Mouse (Mus musculus) G1E (cell line): ENCODE data around the gene Dph7. TPM values are rescaled to one million over a fixed set of nuclear protein-coding genes. Genes with fewer than 3 reads are reported as not detected.
"Not testable (repeated sequence)": the region's sequence is repeated elsewhere in the genome, so short reads cannot be mapped to it uniquely, and the experiment has no call there.

ENCODE experiments used
- ATAC-seq: 2 replicates; pipeline ENCODE4 v1.8.0; 2016; ENCODE audit warnings: mild to moderate bottlenecking; ENCODE audit not compliant: insufficient number of reproducible peaks, poor library complexity, low FRiP score, severe bottlenecking; ENCODE audit errors: extremely low read depth
- DNase-seq: peaks from one replicate; pipeline ENCODE4 v3.0.0; 2012; ENCODE audit warnings: low spot score
- H3K27me3 ChIP-seq: 2 replicates; pipeline ENCODE4 v1.6.1; 2012; ENCODE audit warnings: mild to moderate bottlenecking, low read length, inconsistent platforms; ENCODE audit not compliant: insufficient read depth
- H3K36me3 ChIP-seq: replicated peaks from 2 replicates; pipeline ENCODE3; 2012; ENCODE audit warnings: mild to moderate bottlenecking, inconsistent platforms
- H3K4me1 ChIP-seq: 2 replicates; pipeline ENCODE4 v1.6.1; 2012; ENCODE audit warnings: low read depth, low read length, inconsistent platforms, mixed read lengths; ENCODE audit not compliant: insufficient read depth
- H3K4me3 ChIP-seq: 2 replicates; pipeline ENCODE4 v1.5.1; 2012; ENCODE audit warnings: low read depth, mild to moderate bottlenecking, inconsistent platforms, low read length, moderate library complexity, mixed read lengths
- H3K9me3 ChIP-seq: replicated peaks from 2 replicates; pipeline ENCODE4 v1.6.1; 2012; ENCODE audit warnings: inconsistent platforms
- CTCF ChIP-seq: IDR thresholded peaks from 2 replicates; pipeline ENCODE4 v1.5.1; 2012; ENCODE audit warnings: low read depth, low read length, inconsistent platforms, mixed read lengths
- GATA1 ChIP-seq: IDR thresholded peaks from 2 replicates; pipeline ENCODE4 v1.6.1; 2012; ENCODE audit warnings: borderline replicate concordance, low read length, inconsistent platforms, mixed read lengths
- GATA2 ChIP-seq: IDR thresholded peaks from 2 replicates; pipeline ENCODE4 v1.6.1; 2012; ENCODE audit warnings: low read depth, low read length, inconsistent platforms, borderline replicate concordance
- POLR2AphosphoS5 ChIP-seq: IDR thresholded peaks from 2 replicates; pipeline ENCODE4 v1.6.1; 2012; ENCODE audit warnings: low read depth, low read length, inconsistent platforms; ENCODE audit not compliant: insufficient replicate concordance
- TAL1 ChIP-seq: conservative IDR thresholded peaks from 2 replicates; pipeline ENCODE4 v1.6.1; 2012; ENCODE audit warnings: low read depth, low read length, inconsistent platforms, mixed read lengths
- polyA plus RNA-seq: library from polyadenylated mRNA; stranded (reverse); fragments of >175 nt; gene quantifications from 2 replicates; pipeline ENCODE4 v1.2.3, GENCODE M21; 2012
- total RNA-seq, 2 experiments: library from RNA; stranded (forward) in 1 of 2; stranded (reverse) in 1 of 2; fragments of 200-1000 nt in 1 of 2; fragments of >200 nt in 1 of 2; fragmentation: Nextera tagmentation in 1 of 2; gene quantifications; 2 replicates each; pipeline ENCODE4 v1.2.3; 2014 to 2017

The Dph7 gene
- total and polyA plus RNA-seq, 3 experiments: 19.8 to 25.1 (median 22.0) TPM

GRCm38 (mm10) chr2:24952537-24953055, 9.6 kb upstream of the Dph7 start:
- H3K4me3 ChIP-seq: no peak overlapping the region
- no peaks in the 10 kb centered on the region for H3K9me3 ChIP-seq
- TF ChIP-seq POLR2AphosphoS5: no peak
- no peak for TF ChIP-seq GATA2
- TF ChIP-seq GATA1: no peak
- TF ChIP-seq TAL1: no peak
- no peak for TF ChIP-seq CTCF
- no peaks in the 10 kb centered on the region for H3K27me3 ChIP-seq
- H3K4me1 ChIP-seq: peaks cover 67% of the 10 kb centered on the region
- no peak for ATAC-seq
- H3K36me3 ChIP-seq: peaks cover 61% of the 10 kb centered on the region
- no peak for DNase-seq

DNA sequence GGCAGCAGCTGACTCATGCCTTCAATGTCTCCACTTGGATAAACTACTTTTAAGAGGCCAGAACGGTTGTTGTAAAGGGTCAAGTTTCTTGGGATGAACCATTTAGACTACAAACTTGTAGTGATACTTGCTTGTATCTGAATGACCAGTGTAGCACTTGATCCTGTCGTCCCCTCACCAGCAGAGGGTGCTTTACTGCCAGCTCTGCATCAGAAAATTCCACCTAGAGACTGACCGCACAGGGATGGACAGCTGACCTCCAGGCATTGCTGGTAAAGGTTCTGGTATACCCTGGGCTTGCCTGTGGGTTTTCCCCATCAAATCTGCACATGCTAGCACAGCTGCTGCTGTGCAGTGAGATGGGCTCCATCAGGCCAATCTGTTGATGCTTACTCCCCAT, 1.3 kb upstream of the Dph7 start:
- Histone ChIP-seq H3K4me3 (no peak overlapping the region), H3K9me3 (no peaks in the 10 kb centered on the region), H3K36me3 (peaks cover 86% of the 10 kb centered on the region), H3K27me3 (no peaks in the 10 kb centered on the region), H3K4me1 (peaks cover 39% of the 10 kb centered on the region)
- ATAC-seq (no peak), DNase-seq (no peak)
- TF ChIP-seq CTCF: no peak

DNA sequence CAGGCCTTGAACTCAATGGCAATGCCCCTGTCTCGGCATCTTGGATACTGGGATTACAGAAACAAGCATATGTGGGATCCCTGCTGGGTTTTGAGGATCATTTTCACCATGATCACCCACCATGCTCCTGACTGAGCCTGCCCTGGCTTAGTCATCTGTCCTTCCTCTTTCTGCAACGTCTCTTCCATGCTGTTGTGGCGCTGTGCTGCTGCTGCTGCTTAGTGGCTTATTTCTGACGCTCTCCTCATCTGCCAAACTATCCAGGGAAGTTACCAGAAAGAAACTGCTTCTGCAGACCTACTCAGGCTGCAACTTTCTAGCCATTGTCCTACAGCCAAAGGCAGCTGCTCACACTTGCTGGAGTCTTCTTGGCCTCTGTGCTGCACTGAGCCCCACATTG, 8.2 kb downstream of the Dph7 start:
- H3K9me3 ChIP-seq: no peaks in the 10 kb centered on the region
- H3K4me3 ChIP-seq: no peak overlapping the region
- H3K4me1 ChIP-seq: peaks cover 23% of the 10 kb centered on the region
- no peak for ATAC-seq
- no peak for DNase-seq
- TF ChIP-seq GATA1: no peak
- no peak for TF ChIP-seq POLR2AphosphoS5
- no peak for TF ChIP-seq TAL1
- TF ChIP-seq GATA2: no peak
- TF ChIP-seq CTCF: no peak
- no peaks in the 10 kb centered on the region for H3K27me3 ChIP-seq
- H3K36me3 ChIP-seq: peaks cover 84% of the 10 kb centered on the region

DNA sequence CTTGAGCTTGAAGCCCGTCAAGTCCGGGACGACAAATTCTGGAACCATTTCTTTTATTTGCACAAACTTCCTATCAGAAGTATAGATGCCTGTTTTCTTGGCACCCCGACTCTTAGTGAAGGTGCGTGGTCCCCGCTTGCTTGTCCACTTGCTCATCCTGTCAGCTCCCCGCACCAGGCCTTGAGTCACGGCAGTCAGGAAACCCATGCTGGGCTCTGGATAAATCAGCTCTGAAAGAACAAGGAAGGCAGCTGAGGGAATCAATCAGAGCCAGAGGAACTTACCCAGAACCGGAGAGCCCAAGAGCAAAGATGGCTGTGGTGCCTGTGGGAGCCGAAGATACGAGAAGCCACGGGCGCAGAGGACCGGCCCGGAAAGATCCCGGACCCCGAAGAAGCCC, 12.3 kb downstream of the Dph7 start:
- Histone ChIP-seq H3K4me1 (peaks cover 43% of the 10 kb centered on the region), H3K4me3 (peak overlapping the region; percentile 81), H3K36me3 (peaks cover 48% of the 10 kb centered on the region)
- not testable (repeated sequence) for ATAC-seq, H3K9me3 ChIP-seq, H3K27me3 ChIP-seq
- peak; percentile 14 for DNase-seq

GRCm38 (mm10) chr2:24974906-24975703, 12.9 kb downstream of the Dph7 start, which contains the start of gene Mrpl41:
TSS of gene Mrpl41 (minus strand) at chr2:24975098.
- peaks cover 42% of the 10 kb centered on the region for H3K4me1 ChIP-seq
- ATAC-seq: peak; percentile 88
- peak; percentile 96 for DNase-seq
- no peaks in the 10 kb centered on the region for H3K9me3 ChIP-seq
- peak within 1 kb of the TSS; percentile 81 for H3K4me3 ChIP-seq
- no peaks in the 10 kb centered on the region for H3K27me3 ChIP-seq
- peaks cover 47% of the 10 kb centered on the region for H3K36me3 ChIP-seq
- TF ChIP-seq TAL1 (no peak), CTCF (no peak), GATA2 (no peak)

DNA sequence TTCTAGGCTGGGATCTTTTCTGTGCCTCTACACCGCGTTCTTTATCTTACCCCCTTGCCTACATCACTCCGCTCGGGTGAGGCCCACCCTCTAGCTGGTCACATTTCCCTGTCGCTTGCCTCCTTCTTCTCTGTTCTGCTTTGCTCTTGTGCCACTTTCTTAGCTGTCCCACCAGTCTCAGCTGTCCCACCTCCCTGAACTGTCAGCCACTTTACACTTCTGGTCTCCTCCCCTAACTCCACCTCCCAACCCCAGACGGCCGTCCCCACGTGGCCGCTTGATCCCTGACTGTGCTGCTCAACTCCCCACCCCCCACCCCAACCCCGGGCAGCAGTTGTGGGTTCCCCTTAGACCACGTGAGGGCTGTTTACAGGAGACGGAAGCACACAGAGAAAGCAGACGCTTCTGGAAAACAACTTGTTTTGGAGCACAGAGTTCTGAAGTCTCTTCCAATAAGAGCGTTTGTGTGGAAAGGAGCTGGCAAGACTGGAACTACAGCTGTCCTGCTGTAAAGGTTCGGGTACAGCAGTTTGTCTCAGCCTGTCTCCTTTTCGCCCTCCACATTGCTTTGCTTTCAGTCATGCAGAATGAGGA, 13.6 kb downstream of the Dph7 start, which contains the start of gene Pnpla7:
Gene Pnpla7 (plus strand): TSS at position 330 of the 594 bp plus-strand sequence.
- peaks cover 42% of the 10 kb centered on the region for H3K4me1 ChIP-seq
- ATAC-seq: peak; percentile 70
- peaks cover 47% of the 10 kb centered on the region for H3K36me3 ChIP-seq
- TF ChIP-seq POLR2AphosphoS5 (no peak), CTCF (no peak), GATA1 (no peak), GATA2 (no peak), TAL1 (no peak)
- H3K27me3 ChIP-seq: no peaks in the 10 kb centered on the region
- DNase-seq: peak; percentile 95
- H3K9me3 ChIP-seq: no peaks in the 10 kb centered on the region
- peak within 1 kb of the TSS; percentile 81 for H3K4me3 ChIP-seq

DNA sequence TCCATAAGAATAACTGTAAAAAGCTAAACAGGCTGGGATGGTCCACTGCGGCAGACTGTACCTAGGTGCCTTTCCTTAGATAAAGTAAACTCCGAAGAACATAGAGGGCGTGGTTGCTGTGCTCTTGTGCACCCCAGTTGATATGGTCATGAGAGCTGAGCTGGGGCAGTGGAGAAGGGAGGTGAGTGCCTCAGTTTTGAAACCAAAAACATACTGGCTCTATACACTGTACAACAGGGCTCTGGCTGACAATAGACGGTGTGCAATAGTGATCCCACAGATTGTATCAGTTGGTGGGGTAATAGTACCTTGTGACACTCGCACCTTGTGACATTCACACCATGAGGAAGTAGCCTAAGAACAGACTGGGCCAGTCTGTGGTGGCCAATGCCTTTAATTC, 14.8 kb downstream of the Dph7 start:
- peaks cover 47% of the 10 kb centered on the region for H3K36me3 ChIP-seq
- ATAC-seq (no peak), DNase-seq (no peak)
- peaks cover 40% of the 10 kb centered on the region for H3K4me1 ChIP-seq
- H3K9me3 ChIP-seq: no peaks in the 10 kb centered on the region
- no peak overlapping the region; the same call in 1 of the 2 replicates for H3K4me3 ChIP-seq
- no peaks in the 10 kb centered on the region for H3K27me3 ChIP-seq
- no peak for TF ChIP-seq GATA2
- TF ChIP-seq POLR2AphosphoS5: no peak
- no peak for TF ChIP-seq CTCF
- TF ChIP-seq TAL1: no peak
- TF ChIP-seq GATA1: no peak
